Mouse (Mus musculus): ENCODE measurements around the gene Uspl1.
A peak's percentile ranks its signal among the peaks of the same experiment; 100 is the strongest.
"Not testable (repeated sequence)": the region's sequence is repeated elsewhere in the genome, so short reads cannot be mapped to it uniquely, and the experiment has no call there.

The Uspl1 gene

DNA sequence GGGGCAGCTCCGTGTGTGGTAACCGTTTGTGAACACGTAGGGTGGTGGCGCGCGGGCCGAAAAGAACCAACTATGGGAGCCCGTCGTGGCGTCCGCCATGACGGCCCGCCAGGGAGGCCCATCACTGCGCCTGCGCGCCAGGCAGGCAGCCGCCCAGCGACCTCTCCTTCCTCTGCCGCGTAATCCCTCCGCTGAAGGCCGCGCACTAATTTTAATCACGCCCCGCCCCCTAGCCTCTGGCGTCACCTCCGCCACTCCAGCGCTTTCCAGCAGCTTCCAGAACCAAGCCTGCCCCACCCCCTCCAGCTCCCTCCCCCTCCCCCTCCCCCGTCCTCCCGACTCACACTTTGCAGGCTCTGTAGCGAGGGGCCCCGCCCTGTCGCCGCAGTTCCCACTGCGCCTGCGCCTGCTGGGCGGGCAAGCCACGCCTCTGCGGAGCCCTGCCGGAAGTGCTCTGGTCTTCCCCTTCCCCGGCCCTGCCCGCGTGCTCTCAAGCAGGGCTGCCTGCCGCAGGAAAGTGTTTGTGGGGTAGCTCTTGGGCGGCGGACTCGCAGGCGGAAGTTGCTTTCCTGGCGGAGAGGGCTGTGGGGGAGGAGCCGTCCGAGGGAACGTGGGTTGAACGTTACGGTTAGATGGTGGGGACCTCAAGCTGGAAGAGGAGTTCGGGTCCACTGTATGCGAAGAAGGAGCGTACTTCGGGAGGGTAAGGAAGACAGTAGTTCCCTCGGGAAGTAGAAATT is at the start of gene Uspl1, which contains the start of gene Hmgb1:
Gene Uspl1, plus strand, starts transcription at position 247 of the 740 bp plus-strand sequence.
Gene Hmgb1, minus strand, starts transcription at position 386 of the 740 bp plus-strand sequence.
- peak; percentile 94 for ATAC-seq (ENCODE audit: low TSS enrichment)

- no peak for ATAC-seq (ENCODE audit: low TSS enrichment)
Observed at GRCm38 (mm10) chr5:149134751-149135454, 49.2 kb upstream of the Uspl1 start.

DNA sequence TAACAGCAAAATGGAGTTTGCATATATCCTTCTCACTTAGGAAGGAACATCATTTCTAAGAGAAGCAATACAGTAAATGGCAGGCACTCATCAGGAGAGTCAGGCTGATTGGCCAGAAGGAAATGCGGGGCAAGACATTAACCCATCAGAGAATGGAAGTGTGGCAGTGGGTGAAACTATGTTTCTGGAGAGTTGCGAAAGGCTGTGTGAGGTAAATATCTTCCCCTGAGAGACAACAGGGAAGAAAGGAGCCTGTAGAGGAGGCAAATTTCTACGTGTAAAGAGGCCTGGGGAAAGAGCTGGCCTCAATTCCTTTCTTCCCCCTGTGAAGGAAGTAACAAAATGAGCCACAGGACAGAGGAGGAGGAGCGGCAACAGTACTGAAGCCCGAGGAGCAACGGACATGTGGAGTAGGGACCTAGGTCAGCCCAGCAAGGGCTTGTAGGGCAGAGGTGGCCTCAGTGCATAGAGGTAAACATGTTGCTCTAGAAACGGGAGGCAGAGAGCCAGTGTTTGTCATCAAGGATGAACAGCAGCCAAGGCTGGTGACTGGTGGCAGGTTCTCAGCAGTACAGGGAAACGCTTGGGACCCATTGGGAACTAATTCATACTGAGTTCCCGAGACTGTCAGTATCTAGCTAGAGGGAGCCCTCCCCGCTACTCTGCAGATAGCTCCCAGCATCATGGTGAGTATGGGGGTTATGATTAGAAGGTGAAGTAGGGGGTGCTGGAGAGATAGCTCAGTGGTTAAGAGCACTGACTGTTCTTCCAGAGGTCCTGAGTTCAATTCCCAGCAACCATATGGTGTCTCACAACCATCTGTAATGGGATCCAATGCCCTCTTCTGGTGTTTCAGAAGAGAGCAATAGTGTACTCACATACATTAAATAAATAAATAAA is 48.4 kb upstream of the Uspl1 start:
- no peak for ATAC-seq (ENCODE audit: low TSS enrichment)

- no peak for ATAC-seq (ENCODE audit: low TSS enrichment)
Observed at GRCm38 (mm10) chr5:149136933-149137365, 47.2 kb upstream of the Uspl1 start.

DNA sequence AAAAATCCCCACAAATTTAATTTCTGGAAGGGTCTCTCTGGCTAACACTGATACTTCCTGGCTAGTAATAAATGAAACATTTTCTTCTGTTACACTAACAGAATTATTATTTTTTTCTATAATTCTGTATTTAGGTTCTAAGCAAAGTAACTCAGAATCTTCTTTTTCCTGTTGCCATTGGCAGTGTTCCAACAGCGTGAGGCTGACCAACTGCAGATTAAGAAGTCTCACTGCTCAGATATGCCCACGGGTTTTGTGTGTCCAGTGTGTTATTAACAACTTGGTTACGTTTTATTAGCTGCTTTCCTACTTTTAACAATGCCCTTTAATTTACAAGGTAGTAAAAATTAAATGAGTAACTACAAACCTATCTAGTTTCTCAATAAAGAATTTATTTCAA is 46.7 kb upstream of the Uspl1 start:
- ATAC-seq (ENCODE audit: low TSS enrichment), result no peak

- ATAC-seq (ENCODE audit: low TSS enrichment), result not testable (repeated sequence)
Observed at GRCm38 (mm10) chr5:149138087-149138486, 46.1 kb upstream of the Uspl1 start.

- ATAC-seq (ENCODE audit: low TSS enrichment), result no peak
Observed at GRCm38 (mm10) chr5:149140336-149140735, 43.8 kb upstream of the Uspl1 start.

GRCm38 (mm10) chr5:149141155-149141554 is 43.0 kb upstream of the Uspl1 start:
- not testable (repeated sequence) for ATAC-seq (ENCODE audit: low TSS enrichment)

- peak; percentile 100 for ATAC-seq (ENCODE audit: low TSS enrichment)
Observed at GRCm38 (mm10) chr5:149143766-149144375, 40.3 kb upstream of the Uspl1 start.

GRCm38 (mm10) chr5:149146691-149147090 is 37.5 kb upstream of the Uspl1 start:
- ATAC-seq (ENCODE audit: low TSS enrichment), result no peak

GRCm38 (mm10) chr5:149147386-149148000 is 36.7 kb upstream of the Uspl1 start:
- no peak for ATAC-seq (ENCODE audit: low TSS enrichment)

DNA sequence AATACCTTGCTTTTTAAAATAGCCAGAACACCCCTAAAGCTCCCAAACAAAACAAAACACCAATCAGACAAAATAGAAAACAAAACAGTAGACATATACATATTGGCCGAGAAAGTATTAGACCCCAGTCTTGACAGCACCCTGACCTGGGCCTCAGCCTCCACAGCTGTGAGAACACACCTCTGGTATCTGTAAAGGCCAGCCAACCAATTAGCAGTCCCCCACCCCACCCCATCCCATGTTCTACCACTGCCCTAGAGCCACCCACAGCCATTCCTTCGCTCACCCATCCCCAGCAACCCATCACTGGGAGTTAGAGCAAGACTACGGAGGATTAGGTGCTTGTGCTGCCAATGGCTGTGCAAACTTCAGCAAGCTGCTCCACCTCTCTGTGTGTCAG is 33.3 kb upstream of the Uspl1 start:
- no peak for ATAC-seq (ENCODE audit: low TSS enrichment)

- ATAC-seq (ENCODE audit: low TSS enrichment), result no peak
Observed at GRCm38 (mm10) chr5:149152063-149152773, 31.9 kb upstream of the Uspl1 start.

DNA sequence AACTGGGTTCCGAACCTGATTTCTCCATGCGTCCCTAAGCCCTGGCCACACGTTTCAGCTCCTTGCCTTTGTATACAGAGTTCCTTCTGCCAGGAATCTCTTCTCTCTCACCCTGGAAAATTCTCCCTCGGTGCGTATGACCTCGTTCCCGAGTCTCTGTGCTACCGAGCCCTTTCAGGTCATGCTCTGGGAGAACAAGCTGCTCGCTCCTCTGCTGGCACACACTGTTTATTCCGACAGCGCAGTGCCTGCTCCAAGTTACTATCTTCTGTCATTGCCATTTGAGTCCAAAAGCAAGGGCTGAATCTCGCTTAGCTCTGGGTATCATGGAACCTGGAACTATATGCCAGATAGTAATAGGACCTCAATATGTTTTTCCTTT is 31.4 kb upstream of the Uspl1 start:
- no peak for ATAC-seq (ENCODE audit: low TSS enrichment)

- ATAC-seq (ENCODE audit: low TSS enrichment), result no peak
Observed at GRCm38 (mm10) chr5:149156886-149157563, 27.1 kb upstream of the Uspl1 start.

DNA sequence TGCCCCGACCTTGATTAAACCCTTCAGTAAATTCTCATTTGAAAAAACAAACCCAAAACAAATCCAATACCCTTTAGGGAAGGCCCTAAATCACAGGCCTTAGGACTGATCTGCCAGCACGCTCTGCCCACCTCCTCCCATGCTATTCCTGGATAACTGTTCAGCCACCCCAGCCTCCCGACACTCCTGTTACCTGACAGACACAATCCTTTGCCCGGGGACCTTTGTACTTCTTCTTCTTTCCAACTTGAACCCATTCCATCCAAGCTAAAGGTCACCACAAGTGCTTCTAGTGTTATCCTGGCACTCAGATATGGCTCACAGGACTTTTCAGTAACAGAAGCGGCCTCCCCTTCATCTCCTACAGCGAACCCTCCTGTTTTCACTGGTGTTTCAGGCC is 25.1 kb upstream of the Uspl1 start:
- no peak for ATAC-seq (ENCODE audit: low TSS enrichment)

- no peak for ATAC-seq (ENCODE audit: low TSS enrichment)
Observed at GRCm38 (mm10) chr5:149160469-149160868, 23.7 kb upstream of the Uspl1 start.

- no peak for ATAC-seq (ENCODE audit: low TSS enrichment)
Observed at GRCm38 (mm10) chr5:149162890-149163289, 21.3 kb upstream of the Uspl1 start.

GRCm38 (mm10) chr5:149164881-149165280 is 19.3 kb upstream of the Uspl1 start:
- no peak for ATAC-seq (ENCODE audit: low TSS enrichment)

DNA sequence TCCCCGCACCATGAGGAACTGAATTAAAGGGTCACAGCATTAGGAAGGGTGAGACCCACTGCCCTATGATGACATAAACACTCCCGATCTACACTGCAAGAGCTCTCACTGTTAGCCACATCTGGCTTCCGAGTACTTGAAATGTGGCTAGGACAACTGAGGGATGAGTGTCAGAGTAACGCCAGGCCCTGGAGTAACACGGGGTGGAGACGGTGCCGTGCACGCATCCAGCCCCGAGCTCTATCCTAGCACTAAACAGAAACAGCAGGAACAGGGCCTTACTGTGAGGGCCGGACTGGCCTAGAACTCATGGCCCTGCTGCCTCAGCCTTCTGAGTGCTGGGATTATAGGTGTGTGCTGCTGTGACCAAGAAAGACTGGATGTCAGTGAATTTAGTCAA is 18.1 kb upstream of the Uspl1 start:
- no peak for ATAC-seq (ENCODE audit: low TSS enrichment)

Measured in frontal cortex, adult (tissue).